Mouse (Mus musculus) adrenal gland, postnatal 25 days (tissue): ENCODE results near the gene Osbp. TPM values are rescaled to one million over a fixed set of nuclear protein-coding genes. Genes with fewer than 3 reads are reported as not detected.

Experiments
- DNase-seq: peaks from one replicate; pipeline ENCODE4 v3.0.0; 2021; ENCODE audit warnings: mixed read lengths
- total RNA-seq: library from RNA; stranded (reverse); gene quantifications from 2 replicates; pipeline ENCODE4 v1.2.3, GENCODE M21; 2021

Osbp gene
- total RNA-seq, 1 experiment from 2014 or later: 111 TPM

DNA sequence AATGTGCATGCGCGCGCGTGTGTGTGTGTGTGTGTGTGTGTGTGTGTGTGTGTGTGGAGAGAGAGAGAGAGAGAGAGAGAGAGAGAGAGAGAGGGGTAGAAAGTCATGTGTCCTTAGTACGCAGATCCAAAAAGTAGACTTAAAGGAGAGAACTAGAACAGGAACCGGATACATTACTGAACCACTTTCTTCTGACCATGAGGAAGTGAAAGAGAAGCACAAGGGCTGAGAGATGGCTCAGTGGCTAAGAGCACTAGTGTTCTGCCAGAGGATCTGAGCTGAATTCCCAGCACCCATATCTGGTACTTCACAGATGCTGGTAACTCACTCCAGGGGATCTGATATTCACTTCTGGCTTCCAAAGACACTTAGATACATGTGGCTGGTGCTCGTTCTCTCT is 23.6 kb downstream of the Osbp start:
- no peak for DNase-seq

DNA sequence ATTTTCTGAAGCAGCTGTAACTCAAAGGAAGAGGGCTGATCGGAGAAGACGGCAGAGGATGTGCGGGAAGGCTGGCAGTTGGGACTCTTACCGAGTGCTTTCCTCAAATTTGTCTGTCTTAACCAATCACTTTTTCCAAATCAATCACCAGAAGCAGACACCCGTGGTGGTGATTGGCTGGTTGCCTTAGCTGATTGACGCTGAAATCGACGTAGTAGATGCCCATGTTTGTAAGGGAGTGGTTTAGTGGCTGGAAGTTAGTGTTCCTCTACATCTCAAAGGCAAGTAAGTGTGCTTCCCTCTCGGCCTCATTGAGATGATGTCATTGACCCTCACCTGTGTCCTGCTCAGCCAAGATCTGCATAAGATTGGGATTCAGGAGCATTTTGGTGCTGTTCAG is 26.3 kb downstream of the Osbp start:
- no peak for DNase-seq

DNA sequence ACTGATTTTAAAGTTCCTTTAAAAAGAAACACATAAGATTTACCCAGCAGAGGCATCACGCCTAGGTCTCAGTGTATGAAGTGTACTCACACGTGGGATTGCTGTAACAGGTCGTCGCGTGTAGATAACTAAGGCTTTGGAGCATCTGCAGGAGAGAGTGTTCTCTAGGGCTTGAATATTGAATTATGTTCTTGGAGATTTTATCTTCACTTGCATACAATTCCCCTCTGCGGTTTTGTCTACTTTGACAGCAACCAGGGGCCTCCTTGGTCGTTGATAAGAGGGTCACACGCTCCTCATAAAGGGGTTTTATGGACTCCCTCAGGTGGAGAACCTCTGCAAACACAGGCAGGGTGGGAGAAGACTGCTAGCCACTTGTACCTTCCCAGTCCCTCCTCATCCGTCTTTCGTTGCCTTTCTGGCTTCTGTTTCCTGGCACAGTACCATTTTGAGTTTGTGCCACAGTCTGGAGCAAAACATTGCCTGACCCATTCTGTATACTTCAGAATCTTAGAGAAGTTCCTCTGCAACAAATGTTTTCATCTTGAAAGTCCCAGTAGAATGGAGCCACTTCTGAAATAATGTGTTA is 26.8 kb downstream of the Osbp start:
- no peak for DNase-seq

DNA sequence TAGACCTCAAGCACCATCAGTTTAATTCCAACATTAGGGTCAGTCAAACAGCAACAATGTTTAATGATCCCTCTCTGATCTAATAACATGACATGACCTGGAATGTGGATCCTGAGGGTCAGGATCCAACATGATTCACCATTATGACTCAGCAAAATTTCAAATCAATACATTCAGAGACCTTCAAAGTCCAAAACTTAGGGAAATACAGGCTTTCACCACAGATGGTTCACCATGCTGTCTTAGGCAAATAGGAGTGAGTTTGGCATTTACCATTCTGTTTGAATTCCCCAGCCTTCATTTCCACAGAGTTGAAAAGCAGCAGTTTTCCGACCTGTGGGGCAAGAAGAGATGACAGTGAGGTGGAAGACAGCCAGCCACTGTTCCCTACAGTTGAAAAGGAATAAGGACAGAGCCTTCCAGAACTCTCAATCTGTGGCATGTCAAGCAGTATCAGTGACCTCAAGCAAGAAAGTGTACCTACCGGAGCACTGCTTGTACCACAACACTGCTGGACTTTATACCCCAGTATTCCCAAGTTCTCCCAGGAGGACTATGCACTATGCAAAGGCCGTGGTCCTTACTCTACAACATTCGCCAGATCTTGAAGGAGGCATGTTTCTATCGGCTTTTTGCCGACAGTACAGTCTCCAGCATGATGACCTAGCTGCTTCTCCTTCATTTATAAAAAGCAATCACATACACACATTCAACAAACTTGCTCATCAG is 29.1 kb downstream of the Osbp start:
- DNase-seq: no peak

DNA sequence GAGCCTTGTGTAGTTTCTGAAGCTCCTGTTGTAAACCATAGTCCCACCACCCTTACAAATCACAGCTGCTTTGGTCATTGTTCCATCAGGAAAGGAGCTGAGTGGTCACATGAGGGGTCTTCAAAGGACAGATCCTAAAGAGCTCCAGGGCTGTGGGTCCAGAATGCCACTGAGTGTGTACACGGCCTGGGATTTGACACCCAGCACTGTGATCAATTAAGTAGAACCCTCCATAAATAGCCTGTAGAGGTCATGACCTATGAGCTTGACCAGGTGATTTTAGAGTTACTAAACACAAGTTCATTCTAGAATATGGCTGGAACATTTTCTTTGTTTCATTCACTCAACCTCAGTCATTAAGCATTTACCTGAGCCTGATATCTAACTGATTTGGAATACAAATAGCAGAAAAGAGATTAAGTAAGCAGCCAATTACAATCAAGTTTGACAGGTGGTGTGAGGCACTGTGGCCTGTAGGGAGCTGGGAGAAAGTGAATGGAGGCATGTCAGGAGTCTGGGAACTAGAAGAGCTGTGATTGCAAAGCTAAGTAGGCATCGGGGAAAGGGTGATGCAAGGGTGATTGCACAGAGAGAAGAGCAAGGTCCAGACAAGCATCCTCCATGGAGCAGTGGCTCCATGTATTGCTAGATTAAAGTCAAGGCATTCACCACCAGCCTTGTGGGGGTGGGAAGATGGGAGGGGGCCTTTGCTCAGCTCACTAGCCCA is 30.1 kb downstream of the Osbp start:
- no peak for DNase-seq

DNA sequence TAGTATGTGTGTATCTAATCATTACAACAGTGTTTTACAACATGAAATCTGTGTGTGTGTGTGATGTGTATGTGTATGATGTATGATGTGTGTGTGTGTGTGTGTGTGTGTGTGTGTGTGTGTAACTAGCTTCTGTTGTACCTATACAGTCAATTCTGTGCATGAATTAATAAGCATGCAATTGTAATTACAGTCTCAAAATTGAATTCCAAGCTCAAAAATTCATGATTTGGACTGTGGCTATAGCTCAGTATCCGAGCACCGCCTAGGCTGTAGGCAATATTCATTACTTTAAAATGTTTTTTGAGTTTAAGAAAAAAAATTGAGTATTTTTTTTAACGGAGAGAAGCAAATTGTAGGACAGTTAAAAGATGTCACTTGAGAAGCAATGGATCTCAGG is 35.9 kb downstream of the Osbp start:
- no peak for DNase-seq

DNA sequence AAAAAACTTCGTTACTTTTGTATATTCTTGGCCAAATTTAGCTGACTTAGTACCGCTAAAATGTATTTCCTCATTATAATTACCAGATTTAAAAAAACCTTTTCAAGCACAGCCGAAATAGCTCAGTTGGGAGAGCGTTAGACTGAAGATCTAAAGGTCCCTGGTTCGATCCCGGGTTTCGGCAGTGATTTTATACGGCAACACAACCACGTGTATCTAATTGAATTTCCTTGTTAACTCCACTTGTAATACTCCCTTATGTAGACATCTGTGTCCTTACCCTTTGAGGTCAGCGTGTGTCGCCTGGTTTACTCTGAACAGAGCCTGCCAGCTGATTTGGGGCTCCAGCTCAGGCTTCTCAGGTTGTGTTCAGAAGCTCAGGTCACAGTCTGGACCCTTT is 36.4 kb downstream of the Osbp start:
- DNase-seq: peak; percentile 42

DNA sequence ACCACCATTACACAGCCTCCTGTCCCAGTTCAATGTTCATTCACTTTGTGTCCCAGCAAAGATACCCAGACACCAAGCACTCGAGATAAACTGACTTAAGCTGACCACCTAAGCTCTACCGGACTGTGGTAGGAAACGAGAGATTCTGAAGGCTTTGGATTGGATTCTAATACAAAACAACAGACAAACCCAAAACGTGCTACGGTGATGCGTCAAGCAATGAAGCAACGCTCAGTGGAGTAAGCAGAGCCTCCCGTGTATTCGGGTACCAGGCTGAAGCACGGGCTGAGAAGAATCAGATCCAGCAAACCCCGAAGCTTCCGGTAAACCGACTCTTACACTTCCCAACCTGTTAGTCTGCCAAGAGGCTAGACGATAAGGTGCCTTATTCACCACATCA is 37.0 kb downstream of the Osbp start:
- DNase-seq: no peak

DNA sequence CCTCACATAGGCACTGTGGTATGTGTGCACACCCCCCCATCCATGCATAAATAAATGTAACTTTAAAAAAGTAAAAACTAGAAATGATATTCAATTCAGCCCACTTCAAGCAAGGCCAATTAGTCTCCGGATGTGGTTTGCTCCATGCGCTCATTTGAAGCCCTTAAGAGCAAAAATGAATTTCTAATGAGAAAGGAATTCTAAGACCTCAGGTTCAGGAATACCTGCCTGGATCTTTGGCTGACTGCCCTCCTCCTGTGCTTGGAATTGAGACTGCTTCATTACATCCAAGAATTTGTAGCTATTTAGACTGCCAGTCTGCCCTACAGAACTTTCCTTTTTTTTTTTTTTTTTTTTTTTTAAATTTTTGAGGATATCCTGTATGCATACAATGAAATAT is 37.8 kb downstream of the Osbp start:
- no peak for DNase-seq

DNA sequence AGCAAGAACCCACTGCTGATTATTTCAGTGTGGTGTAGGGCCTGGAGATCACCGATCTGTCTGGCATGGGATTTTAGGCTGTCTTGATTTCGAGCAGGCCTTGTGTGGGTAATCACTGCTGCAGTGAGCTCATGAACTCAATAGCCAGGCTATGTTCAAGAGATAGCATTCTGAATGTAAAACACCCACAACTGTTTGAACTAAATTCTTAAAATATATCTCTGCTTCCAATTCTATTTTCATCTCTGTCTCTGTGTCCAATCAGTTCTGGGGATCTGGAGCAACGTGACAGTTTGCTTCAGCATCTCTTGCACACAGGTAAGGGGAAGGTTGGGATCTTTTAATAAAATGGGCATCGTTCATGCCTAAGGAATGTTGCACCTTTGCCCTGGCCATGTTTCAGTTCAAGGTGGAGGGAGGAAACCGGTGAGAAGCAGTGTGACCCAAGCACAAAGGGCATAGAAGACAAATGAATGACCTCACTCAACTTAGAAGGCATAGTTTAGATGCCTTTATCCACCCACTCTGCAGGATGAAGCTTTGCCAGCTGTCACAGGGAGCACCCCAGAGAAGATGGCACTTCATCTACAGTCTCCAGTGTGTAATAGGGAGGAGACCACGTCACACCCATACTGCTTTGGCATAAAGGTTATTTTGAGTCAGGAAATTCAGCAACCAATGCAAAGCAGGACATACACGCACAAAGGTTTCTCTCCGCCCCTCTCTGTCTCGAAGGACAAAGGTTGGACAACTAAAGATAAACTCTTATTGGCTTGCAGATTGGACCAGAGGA is 38.7 kb downstream of the Osbp start:
- no peak for DNase-seq

DNA sequence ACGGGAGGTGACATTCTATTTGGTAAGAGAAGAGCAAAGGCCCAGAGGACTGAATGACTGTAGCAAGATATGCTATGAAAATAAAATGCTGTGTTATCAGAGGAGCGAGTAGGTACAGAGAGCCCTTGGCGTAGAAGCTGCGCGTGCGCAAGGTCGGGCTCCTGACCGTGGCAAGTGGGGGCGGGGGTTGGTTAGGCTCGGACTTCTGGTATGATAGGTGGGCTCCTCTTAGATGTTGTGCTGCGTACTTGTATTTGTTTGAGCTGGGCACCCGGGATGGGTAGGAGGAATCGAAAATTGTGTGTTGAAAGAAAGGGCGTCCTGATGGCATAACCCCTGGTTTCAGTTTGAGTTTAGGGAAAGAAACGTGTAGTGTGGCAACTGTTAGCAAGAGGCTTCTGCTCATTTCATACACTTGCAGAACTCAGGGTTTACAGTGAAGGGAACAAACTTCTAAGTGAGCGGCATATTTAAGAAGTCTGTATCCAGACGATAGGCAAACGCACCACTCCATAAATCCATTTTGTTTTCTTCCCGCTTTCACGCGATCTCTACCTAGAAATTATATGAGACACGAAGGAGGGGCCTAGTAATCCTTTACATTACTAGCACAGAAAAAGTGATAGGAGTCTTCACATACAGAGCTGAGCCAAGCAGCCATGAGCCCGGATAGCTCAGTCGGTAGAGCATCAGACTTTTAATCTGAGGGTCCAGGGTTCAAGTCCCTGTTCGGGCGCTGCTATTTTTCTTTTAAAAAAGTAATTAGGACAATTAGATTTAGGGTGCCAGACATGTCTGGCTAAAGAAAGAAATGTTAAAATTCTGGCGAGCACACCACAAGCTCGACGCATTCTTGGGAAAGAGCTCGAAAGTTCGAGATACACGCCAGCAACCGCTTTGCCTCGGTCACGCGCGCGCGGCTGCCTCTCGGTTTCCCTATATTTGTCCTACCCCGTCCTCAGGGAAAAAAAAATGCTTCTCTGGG is 39.9 kb downstream of the Osbp start:
- DNase-seq: peak; percentile 88

DNA sequence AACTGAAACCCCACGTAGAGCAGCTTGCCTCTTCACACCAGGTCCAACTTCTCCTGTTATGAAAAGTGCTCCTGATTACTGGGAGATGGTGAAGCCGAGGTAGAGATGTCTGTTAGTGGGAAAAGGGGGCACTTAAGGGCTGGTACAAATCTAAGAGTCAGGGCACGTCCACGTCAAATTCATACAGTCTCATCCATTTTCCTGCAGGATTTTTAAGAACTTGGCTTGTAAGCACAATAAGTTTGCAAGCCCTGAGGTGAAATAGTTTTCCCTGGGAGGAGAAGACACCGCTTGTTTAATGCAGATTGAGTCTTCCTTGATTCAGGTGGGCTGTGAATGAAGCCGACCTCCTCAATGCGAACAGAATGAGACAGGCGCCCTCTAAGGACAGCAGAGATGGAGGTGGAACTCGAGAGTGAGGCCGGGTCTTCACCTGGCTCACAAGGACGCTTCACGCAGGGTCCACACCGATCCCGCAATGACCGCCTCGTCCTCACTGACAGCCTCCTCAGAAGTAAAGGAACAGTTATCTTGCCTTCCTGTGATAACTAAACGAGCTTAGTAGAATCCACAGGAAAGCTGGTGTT is 40.7 kb downstream of the Osbp start:
- no peak for DNase-seq

DNA sequence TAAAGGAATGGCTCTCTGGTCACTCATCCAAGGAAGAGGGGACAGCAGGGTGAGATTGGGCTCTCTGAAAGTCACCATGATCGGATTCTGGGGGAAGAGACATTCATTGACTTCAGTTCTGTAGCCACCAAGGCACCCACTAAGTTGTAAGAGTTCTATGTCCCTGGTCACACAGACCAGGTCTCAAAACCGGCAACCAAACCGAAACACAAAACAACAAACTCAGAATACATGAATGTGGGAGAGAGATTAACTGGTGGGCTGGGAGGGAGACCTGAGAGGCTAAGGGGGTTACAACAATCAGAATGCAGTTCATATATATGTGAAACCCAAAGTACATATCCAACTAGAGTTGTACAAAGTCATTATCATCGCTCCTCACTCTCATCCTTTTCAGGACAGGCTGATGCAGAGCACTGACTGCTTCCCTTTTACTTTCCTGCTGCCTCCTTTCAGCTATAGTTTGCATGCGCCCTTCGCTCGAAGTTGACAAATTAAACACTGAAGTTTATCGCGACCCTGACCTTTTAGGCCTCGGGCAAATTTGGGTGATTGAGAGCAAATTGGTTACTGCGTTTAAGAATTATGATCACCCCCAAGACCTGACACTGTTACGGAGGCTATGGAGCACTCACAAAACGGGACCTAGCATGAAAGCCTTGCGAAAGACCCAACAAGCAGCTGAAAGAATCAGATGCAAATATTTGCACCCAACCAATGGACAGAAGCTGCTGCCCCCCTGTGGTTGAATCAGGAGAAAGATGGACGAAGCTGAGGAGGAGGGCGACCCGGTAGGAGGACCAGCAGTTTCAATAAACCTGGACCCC is 41.6 kb downstream of the Osbp start:
- peak; percentile 42 for DNase-seq

DNA sequence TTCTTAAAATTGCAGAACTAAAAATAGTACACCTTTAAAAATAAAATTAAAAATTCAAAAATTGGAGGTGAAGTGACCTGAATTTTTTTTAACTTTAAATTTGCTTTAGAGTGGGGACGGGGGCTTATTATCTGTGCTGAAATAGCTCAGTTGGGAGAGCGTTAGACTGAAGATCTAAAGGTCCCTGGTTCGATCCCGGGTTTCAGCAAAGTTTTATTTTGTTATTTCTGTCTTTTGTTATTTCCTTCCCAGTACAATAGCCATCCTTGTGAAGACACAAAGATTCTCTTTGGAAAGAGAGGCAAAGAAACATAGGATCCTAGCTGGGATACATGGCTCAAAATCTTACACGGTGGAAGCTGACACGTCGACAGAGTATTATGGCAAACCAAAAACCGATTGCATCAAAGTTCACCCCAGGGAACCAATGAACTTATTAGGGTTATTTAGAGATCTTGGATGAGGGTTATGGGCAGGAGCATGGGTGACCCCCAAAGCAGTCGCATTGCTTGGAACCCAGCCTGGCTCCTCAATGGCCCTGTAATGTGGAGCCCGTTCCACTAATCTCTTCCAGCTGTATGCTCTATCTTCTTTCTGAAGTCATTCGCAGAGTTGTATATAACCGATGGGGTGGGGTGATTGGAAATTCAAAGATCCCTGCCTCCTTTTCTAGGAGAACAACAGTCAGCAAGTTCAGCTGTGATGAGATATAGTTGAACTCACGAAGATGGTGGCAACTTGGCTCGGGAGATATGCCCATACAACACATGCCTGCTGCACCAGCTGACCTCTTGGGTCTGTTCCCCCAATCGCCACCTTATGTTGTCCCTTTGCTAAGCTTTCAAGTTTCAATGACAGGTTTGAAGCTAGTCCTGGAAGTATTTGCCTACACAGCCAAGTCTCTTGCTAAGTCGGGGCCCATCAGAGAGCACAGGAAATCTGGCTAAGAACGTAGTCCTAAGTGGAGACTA is 43.0 kb downstream of the Osbp start:
- no peak for DNase-seq

DNA sequence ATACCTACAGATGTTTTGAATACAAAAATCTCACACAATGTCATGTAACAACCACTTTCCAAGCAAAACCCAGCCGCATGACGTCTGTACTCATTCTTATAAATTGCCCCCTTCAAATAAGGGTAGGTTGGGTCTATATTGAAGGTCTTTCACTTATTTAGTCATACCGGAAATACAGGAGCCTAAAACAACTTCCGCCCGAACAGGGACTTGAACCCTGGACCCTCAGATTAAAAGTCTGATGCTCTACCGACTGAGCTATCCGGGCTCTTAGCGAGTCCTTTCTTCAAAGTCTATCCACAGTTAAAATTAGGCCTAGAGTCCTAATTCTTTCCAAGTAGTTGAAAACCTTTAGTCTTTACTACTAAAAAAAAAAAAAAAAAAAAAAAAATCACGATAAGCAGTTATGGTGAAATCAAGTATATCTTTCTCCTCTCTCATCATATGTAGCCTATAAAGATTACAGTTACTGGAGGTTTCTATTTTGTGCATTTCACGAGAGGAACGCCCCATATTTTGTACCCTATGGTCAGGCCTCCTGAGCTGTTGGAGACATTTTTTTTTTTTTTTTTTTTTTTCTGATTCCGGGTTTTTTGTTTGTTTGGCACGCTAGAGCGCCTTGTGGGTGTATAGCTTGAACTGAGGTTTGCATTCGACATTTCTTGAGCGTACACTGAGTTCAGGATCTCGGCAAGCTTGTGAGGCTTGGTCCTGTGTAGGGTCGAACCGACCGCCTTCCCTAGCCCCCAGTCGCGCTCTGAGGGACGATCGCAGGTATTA is 44.0 kb downstream of the Osbp start:
- DNase-seq: peak; percentile 55

DNA sequence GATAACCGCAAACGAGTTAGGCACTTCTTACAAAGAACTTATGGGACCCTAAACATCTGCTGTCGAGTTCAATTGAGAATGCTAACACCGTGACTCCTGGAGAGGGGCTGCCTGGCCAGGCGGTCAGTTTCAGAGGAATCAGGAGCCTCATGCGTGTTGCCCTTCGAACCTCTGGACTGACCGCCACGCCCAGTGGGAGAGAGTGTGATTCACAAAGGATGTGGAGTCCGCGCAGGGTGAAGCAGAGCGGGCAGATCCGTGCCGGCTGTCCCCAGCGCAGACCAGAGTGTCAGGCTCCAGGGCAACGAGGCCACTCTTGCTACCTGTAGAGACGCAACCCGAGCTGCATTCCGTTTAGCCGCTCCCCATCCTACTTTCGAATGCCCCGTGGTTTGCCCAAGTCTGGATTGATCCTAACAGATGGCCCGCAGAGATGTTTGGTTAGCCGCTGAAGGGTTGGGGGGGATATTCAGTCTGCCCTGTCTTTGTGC is 44.6 kb downstream of the Osbp start:
- DNase-seq: peak; percentile 74

DNA sequence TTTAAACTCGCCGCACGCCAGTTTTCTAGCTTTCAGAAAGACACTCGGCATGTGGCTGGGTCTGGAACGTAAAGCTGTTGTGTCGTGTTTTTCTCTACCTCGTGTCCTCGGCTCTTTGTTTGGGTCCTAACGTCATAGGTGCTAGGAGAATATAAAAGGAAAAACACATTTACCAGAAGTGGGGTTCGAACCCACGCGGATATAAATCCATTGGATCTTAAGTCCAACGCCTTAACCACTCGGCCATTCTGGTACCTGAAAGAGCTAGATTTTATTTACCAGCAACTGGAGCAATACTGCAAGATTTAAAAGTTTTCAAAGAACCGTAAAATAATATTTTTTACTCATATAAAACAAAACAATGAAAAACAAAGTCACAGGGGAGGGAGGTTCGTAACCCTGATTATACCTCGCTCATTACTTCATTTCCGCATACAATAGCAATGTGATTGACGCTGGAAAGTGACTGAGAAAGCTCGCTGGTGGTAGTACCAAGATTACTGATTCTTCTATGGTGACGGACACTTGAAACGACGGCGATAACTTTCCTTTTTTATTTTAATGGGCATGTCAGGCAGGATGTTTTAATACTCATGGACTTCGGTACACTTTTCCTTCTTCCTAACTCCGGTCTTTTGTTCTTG is 45.3 kb downstream of the Osbp start:
- peak; percentile 54 for DNase-seq
